Mouse (Mus musculus): ENCODE measurements around the gene Tmem117.

Gene Tmem117

DNA sequence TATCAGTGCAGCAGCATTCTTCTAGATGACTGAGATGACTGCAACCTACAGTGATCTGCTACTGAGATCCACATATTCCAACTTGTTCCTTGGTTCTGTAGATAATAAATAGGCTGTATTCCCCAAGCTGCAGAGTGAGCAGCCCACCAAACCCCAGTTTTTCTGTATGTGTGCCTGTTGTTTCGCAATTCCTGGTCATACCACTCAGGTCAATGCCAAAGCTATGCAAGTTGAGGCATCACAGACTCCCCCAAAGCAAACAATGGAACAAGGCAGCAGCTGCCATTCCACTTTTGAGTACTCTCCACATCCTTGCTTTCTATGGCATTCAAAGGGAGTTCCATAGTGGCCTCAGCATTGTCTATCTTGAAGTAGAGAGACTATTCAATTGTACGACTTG is 516.1 kb downstream of the Tmem117 start:
- no peak for DNase-seq (ENCODE audit: low spot score)
